Mouse (Mus musculus) frontal cortex, postnatal 10 days (tissue): ENCODE results near the gene Susd5.
"Not testable (repeated sequence)": the region's sequence is repeated elsewhere in the genome, so short reads cannot be mapped to it uniquely, and the experiment has no call there.

Experiments used
- DNase-seq, 2 experiments: peaks; one replicate each; pipeline ENCODE4 v3.0.0; 2022; ENCODE audit warnings: low spot score in 2 of 2, mixed read lengths in 1 of 2

Gene Susd5

DNA sequence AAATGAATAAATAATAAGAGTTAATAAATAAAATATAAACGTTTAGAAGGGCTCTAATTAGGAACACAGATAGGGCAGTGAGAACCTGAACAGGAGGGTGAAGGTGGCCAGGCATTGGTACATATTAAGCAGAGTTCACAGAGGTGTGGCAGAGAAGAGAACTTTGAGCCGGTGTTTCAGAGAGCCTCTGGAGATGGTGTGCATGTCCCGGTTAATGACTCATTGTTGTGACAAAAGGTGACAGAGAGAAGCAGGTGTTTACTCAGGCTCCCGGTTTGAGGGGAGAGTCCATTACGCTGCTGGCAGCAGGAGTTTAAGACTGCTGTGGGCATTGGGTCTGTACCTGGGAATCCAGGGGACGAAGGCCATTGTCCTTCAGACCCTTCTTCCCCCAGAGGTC, 12.4 kb downstream of the Susd5 start:
- DNase-seq = no peak

DNA sequence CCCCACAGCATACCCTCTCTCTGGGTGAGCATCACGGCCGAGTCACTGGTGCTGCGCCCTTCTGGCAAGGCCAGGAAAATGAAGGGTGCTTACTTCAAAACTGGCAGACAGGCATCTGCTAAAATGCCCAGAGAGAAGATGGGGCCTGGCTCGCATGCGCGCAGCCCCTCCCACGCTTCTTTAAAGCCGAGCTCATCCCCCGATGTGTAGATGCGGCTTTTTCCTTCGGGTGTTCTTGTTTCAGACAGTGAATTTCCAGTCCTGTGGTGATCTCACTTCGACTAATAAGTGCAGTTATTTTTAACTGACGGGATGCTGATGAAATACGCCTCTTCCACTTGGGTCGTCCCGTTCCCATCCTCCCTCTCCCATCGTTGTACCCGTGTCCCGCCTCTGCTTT, 16.7 kb downstream of the Susd5 start:
- DNase-seq = no peak

DNA sequence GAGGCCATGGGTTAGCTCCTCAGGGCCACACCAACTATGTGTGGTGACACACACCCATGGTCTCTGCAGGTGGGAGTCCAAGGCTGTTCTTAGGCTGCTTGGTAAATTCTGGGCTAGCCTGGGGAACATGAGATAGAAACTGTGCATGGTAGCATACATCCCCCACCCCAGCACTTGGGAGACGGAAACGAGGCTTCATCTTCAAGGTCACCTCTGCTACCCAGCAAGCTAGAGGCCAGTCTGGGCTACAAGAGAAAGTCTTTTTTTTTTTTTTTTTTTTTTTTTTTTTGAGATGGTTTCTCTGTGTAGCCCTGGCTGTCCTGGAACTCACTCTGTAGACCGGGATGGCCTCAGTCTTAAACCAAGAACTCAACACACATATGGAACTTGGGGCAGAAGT, 29.5 kb downstream of the Susd5 start:
- DNase-seq = no peak

DNA sequence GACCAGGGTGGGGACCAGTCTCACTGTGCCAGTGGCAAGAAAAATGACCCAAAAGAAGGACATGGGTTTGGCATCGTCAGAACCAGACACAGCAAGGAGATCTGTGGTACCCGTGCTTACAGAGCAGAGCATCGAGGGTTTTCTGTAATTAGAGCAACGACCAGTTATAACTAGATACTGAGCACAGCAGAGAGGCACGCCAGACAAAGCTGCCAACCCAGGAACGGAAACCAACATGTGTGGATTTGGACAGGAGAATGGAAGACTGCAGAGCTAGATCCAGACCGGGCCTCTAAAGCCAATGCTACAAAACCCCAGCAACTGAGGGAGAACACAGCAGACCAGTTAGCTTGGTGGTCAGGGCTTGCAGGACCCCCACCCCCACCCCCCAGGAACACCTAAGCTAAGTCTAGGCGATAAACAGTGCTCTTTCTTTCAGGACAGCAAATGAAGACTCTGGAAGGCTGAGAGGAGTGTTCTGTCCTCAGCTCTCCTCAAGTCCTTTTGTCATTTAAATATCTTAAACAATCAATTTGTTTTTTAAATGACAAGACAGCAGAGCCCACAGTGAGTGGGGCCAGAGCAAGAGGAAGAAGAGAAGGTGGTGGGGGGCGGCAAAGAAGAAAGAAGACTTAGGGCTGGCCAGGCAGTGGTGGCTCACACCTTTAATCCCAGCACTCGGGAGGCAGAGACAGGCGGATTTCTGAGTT, 30.3 kb downstream of the Susd5 start:
- DNase-seq = no peak

DNA sequence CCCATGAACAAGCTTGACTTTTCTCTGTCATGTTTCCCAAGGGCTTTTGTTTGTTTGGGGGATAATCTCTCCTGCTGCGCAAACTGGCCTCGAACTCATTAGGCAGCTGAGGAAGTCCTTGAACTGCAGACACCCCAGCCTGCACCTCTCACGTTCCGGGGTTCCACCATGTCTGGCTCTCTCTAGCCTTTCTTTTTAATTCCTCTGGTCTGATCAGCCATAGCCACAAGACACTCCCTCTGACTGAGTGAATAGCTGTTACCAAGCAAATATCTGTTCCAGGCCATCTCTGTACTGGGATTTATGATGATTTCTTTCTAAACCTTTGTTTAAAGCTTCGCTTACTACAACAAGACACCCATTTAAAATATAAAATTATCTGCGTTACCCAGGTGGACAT, 31.9 kb downstream of the Susd5 start:
- not testable (repeated sequence) for DNase-seq

DNA sequence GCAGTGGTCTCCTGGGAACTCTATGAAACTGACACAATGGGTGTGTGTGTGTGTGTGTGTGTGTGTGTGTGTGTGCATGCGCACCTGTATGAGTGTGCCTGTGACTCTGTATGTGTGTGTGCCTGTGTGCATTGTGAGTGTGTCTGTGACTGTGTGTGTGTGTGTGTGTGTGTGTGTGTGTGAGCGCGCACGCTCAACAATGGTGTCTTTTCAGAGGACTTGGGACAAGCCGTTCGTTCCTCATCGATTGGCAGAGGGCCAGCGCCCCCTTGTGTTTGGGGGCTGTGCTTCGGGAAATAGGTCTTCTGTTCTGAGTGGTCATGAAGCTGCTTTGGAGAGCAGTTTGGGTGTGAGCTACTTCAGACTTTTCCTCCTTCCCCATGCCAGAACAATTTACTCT, 35.2 kb downstream of the Susd5 start:
- peak; percentile 27 to 33 for DNase-seq

DNA sequence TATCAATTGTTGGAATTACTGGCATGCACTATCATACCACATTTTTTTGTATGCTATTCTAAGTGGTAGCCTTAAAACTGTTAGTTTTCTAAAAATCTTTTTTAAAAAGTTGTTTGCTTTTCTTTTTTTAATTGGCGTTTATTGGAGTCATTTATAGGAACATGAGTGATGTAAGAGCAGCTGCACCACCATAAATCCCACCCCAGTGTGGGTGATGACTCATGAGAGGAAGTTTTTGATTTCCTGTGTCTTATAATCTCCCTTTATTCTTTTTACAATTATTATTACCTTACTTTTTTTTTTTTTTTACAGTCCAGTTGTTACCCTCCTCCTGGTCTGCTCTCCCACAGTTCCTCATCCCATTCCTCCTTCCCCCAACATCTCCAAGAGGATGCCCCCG, 37.9 kb downstream of the Susd5 start:
- no peak for DNase-seq

DNA sequence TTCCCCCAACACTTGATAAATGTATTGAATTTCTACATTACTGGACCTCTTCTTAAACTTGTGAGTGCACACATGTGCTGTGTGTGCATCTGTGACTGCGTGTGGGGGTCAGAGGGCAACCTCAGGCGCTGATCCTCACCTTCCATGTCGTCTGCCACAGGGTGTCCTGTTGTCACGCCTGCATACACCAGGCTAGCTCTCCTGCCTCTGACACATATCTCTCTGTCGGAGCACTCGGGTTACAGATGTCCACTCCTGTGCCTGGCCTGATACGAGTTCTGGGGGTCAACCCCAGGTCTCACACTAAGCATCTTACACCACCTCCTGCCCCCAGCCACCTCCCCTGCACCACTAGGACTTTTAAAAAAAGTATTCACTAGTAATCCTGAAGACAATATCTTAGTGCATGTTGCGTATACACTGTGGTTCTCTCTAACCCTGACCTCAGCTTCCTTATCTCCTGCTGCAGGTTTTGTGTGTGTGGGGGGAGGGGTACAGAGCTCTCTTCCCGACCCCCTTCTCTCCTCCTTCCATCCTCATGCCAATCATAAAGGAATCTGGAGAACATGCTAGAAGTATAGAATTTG, 41.9 kb downstream of the Susd5 start:
- no peak for DNase-seq

DNA sequence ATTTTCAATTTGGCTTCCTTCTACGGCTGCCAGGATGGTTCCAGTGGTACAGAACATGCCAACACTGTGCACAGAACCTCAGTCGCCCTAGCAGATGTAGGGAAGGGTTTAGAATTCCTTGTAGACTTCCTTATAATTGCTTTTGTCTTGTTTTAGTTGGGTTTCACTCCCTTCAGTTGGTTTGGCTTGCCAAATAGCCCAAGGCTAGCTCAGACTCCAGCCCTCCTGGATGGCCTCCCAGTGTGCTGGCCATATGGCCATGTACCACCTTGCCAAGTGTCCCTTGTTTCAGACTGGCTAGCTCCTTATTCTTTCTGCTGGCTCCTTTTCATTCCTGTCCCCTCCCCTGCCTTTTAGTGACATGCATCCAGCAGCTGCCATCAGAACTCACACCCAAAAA, 53.3 kb downstream of the Susd5 start:
- no peak for DNase-seq

DNA sequence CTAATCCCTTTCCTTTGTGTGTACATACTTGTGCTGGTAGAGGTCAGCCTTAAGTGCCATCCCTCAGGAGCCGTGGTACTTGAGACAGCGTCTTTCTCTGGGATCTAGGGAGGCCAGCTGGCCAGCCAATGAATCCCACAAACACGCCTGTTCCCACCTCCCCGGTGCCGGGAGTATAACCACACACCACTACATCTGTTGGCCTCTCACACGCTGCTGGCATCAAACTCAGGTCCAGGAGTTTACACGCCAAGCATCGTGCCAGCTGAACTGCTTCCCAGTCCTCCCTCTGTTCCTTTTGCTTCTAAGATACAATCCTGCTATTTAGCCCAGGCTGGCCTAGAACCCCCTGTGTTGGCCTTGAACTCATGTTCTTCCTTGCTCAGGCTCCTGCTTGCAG, 54.2 kb downstream of the Susd5 start:
- no peak for DNase-seq

DNA sequence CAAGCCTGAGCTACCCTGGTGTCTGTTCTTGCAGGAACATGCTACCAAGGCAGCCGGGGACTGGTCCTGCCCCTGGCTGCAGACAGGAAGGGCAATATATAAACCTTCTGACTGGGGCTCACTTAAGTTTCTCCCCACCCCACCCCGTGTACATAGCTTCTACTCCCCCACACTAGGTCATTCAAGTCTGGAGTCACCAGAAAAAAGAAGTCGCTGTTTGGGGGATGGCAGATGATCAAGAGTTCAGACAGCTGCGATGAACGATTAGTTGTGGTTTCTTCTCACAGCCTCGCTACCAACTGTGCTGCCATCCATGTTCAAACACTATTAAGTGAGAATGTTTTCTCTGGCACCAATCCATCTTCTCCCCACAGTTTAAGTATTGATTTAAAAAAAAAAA, 55.3 kb downstream of the Susd5 start:
- no peak for DNase-seq

DNA sequence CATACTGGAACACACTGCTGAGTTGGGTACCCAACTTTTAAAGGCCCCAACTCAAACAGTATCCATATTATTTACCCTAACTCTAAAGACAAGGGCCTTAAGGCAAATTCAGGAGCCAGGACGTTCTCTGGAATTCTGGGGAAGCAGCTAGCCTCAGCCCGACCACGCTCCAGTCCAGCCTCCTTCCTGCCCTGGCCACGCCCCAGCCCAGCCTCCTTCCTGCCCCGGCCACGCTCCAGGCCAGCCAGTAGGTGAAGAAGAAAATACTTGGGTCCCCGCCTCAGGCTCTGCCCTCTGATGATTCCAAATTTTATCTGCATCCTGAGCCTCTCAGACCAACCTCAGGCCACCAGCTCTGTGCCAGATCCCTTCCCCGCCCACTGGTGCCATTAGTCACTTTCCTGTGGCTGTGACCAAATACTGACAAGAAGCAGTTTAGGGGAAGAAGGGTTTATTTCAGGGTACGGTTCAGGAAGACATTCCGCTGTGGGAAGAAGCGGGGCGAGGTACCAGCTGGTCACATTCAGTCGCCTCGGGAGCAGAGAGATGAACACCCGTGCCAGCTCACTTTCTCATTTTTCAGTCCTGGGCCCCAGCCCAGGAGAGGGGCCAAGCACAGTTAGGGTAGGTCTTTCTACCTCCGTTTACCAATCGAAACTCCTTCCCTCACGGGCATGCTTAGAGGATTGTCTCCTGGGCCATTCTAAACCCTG, 57.1 kb downstream of the Susd5 start:
- no peak for DNase-seq

DNA sequence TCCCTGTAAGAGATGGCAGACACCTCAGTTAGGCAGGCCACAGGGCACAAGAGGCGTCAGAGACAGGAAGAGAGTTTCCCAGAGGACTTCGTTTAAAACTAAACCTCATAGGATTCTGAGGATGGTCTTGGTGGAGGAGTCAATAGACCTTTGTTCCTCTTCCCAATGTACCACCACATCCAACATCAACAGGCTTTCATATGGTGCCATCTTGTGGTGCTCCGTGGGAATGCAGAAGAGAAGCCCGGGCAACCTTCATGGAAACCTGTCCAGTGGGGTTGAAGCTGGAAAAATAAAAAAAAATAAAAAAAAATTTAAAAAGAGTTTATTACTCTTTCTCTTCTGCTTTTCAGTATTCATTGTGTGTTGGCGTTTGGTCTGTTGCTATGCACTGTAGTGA, 59.7 kb downstream of the Susd5 start:
- peak in 1 of 2 experiments; percentile 67 for DNase-seq

DNA sequence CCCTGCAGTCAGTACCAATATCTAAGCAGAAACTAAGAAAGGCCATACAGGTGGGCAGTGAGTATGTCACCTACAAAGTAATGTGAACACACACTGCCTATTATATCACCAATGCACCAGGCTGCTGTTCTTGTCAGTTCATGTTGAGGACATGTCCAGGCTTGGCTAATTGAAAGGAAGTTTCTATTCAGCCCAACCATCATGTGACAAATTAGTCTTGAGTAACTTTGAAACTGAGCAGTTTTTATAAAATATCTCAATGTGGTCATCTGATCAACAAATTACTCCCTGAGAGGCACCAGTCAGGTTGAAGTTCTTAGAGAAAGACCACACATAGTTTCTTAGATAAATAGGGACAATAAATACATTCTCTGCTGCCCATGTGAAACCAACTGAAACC, 65.9 kb downstream of the Susd5 start:
- not testable (repeated sequence) for DNase-seq

DNA sequence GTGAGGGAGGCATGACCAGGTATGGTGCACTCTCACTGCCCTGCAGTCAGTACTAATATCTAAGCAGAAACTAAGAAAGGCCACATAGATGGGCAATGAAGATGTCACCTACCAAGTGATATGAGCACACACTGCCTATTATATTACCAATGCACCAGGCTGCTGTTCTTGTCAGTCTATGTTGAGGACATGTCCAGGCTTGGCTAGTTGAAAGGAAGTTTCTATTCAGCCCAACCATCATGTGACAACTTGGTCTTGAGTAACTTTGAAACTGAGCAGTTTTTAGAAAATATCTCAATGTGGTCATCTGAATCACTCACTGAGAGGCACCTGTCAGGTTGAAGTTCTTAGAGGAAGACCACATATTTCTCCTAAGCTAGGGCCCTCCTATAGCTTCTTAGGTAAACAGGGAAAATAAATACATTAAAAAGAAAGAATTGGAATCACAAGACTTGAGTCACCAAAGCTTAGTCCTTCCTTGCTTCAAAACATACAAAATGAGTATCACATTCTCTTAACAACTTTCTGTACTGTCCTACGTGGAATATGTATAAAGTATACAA, 72.4 kb downstream of the Susd5 start:
- not testable (repeated sequence) for DNase-seq
